Mouse (Mus musculus) megakaryocyte-erythroid progenitor cell, adult 5 weeks (primary cell): ENCODE measurements around the gene Zscan10. TPM values are rescaled to one million over a fixed set of nuclear protein-coding genes. Genes with fewer than 3 reads are reported as not detected.

ENCODE experiments used
- polyA plus RNA-seq: library from polyadenylated mRNA; stranded (reverse); fragments of >175 nt; gene quantifications from 2 replicates; pipeline ENCODE4 v1.2.3, GENCODE M21; 2012

Gene Zscan10
- 0.04 TPM in 1 of 2 replicates, not detected in the other for polyA plus RNA-seq

DNA sequence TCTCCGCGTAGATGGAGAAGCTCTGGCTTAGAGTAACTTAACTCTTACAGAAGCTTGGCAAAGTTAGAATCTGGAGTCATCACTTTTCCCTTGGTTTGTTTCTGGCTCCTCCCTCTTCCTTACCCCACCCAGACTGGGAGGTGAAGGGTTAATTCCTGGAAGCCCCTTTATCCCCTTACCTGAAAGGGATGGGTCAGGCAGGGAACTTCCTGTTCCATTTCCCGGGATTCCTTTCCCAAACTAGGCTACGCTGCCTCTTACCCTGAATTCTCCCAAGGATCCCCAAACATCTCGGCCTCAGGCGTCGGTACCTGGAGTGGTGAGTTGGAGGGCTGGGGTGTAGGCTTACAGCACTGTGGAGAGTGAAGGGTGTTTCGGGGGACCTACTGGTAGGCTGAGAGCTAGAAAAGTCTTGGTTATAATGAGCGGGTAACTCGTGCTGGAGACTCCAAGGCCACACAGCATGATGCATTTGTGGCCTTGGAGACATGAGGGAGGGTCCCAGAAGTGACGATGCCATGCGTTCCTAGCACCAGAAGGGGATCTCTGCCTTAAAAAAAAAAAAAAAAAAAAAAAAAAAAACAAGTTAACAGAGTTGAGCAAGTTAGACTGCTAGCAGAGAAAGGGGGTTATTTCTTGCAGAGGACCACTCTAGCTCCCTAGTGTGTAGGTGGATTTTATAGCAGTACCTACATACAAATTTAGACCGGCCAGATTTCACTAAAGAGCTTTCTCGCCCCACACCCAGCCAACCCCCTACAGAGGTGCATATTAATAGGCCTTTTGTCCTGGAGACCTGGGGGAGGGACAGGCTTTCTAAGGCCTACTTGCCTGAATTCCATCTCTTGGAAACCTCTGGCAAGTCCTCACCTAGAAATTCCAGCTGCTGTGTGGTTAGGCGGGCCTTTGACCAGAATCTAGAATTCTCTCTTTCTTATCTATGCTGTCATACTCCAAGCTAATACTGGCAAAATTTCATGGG, at the start of gene Zscan10:
Zscan10 (plus strand) TSS at position 216 of the 982 bp plus-strand sequence.

DNA sequence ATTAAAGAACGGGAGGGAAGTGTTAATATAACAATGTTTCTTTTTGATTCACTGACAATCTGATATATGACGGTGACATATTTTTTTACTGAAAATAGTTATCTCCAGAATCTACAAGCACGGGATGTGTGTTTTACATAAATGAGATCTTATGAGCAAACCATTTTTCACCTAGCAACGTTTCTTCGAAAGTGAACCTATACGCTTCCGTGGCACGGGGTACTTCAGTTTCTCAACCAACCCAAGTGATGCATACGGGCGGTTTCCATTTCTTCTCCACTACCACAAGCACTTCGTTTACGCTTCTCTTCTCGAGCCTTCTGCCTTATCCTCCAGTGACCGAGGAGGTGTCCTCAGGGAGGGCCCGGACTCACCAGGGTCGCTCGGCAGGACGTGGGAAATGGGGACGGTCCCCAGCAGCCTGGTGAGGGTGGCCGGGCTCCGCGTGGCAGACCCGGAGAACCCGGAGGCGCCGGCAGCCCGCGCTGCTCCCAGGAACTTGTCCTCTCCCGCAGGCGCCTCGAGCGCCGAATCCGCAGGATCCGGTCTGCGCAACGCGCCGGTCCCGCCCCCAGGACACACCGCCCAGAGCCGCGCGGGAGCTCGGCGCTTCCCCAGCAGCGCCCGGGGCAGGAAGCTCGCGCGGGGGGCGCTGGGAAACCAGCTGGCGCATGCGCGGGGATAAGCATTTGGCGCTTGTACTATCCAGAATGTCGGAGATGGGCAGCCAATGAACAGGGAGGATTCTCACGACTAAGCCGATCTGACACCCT, 36.9 kb upstream of the Zscan10 start, which contains the start of gene Zfp213:
Zfp213 (minus strand) TSS at position 644 of the 773 bp plus-strand sequence.

DNA sequence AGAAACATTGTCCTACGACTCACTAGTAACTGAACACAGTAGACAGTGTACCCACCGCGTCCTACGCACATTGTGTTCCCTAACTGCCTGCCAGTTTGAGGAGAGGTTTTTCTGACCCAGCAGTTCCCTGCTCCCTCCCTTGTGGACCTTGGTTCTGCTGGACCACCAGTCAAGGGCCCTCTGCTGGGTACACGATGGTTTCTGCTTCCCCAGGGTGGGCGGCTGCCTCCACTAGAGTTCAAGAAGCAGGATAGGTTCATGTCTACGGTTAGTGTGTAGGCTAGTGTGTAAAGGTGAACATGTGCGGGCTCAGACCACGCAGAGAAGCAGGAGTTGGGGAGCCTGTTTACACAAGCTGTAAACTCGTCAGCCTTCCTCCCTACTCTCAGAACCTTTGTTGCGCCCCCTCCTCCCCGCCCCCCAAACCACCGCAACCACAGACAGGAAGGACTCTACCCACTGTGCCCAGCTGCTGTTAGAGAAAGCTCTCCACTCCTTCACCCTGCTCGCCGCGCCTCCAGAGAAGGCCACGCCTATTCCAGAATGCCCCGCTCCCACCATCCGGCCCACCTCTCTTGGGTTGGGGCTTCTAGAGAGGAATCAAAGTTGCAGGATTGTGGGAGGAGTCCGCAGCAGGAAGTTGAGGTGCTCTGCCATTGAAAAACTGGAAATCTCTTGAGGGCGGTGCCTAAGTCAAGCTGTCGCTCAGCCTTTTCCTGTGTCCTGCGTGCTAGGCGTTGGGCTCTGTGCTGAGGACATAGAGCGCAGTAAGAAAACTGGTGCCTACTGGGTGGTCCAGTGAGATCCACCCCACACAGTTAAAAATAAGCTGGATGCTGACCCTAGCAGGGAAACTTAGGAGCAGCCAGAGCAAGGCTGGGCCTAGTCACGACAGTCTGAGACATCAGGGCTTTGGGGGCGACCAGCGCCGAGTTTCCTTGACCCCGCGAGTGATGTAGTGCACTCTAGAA, 1.8 kb upstream of the Zscan10 start, which contains the start of gene Zfp13:
Zfp13 (minus strand) TSS at position 906 of the 971 bp plus-strand sequence.

DNA sequence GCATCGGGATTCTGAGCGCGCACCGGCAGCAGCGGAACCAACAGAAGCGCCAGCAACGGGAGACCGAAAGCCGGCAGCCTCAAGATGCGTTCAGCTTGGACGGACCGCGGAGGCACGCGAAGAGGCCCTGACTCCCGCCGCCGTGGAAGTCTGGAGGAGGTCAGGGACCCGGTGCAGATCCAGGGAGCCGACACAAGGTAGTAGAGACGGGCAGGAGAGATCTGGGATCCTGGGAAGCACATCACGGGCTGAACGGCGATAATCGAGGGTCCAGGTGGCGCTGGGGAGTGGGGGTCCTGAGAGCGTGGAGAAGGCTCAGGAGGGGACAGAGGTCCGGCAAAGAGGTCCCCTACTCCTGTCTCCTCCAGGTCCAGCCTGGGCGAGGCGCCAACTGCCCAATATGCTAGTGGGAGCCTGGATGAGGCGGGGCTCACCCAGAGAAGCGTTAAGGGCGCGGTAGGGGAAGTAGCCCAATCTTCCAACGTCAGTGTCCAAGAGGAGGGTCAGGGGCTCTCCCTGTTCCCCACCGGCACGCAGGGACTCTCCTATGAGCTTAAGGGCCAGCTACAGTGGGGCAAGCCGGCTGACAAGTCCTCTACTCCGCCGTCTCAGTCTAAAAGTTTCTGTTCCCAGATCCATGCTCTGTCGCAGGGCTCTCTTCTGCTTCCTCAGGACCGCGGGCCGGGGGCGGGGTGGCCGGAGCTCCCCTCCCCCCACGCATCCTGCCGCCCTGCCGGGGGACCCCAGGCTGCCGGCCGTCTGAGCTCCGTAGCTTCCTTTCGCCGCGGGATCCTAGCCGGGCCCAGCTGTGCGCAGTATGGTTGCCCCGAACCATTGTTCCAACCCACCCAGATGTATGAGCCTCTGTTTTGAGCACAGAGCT, 44.2 kb downstream of the Zscan10 start, which contains the start of gene Mmp25:
Mmp25 (minus strand) TSS at position 665 of the 883 bp plus-strand sequence.

DNA sequence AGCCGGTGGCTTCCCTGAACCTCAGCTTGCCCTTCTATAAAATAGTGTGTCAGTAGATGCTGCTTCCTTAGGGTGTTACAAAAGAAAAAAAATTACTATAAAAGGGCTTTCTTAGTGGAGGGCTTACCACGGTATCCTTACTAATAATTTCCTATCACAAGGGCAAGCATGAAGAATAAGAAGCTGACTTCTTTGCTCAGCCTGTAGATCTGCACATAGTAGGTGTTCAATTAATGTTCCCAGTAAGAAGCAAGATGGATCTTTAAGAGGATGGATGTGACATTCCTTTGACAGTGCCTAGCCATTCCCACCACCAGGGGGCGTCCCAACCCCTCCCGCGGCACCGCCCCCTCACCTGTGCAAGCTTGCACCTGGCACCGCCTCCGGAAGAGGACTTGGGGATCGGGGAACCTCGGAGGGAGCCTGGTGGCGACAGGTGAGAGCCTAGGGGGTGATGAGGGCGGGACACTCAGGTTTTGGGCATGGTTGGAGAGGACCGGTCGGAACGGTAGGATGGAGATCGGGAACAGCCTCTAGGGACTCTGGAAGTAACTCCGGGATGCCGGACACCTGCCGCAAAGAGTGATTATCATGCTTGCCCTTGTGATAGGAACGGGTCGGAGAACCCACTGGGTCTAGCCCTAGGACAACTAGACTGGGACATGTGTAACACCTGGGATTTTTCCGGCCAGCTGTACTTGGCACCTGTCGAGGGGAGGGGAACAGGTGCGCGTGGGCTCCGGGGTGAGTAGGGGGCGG, 59.6 kb downstream of the Zscan10 start, which contains the start of gene Bicdl2:
Bicdl2 (plus strand) TSS at position 390 of the 759 bp plus-strand sequence.

Other genes with a start within 250 kb of the Zscan10 start
- gene Vmn2r116, start 216.3 kb upstream of the Zscan10 start, polyA plus RNA-seq: 0.02 TPM in 1 of 2 replicates, not detected in the other
- not detected in 2 replicates for gene Vmn2r117, start 121.2 kb upstream of the Zscan10 start, polyA plus RNA-seq
- 14.9 and 16.4 TPM in 2 replicates for gene Zfp213, start 36.6 kb upstream of the Zscan10 start, polyA plus RNA-seq
- gene Zfp13, start 1.4 kb upstream of the Zscan10 start, polyA plus RNA-seq: 0.21 and 0.53 TPM in 2 replicates
- 3.6 and 6.2 TPM in 2 replicates for gene Mmp25, start 44.4 kb downstream of the Zscan10 start, polyA plus RNA-seq
- 0.12 TPM in 1 of 2 replicates, not detected in the other for gene Bicdl2, start 59.6 kb downstream of the Zscan10 start, polyA plus RNA-seq
- gene Hcfc1r1, start 72.7 kb downstream of the Zscan10 start, polyA plus RNA-seq: 198 and 201 TPM in 2 replicates
- gene Thoc6, start 73.0 kb downstream of the Zscan10 start, polyA plus RNA-seq: 85.4 and 101 TPM in 2 replicates
- gene Tnfrsf12a, start 76.6 kb downstream of the Zscan10 start, polyA plus RNA-seq: 59.9 and 90.1 TPM in 2 replicates
- not detected in 2 replicates for gene Cldn6, start 78.4 kb downstream of the Zscan10 start, polyA plus RNA-seq
- gene Cldn9, start 83.2 kb downstream of the Zscan10 start, polyA plus RNA-seq: not detected in 2 replicates
- gene 1520401A03Rik, start 121.9 kb downstream of the Zscan10 start, polyA plus RNA-seq: 0.04 TPM in 1 of 2 replicates, not detected in the other
- gene Pkmyt1, start 125.5 kb downstream of the Zscan10 start, polyA plus RNA-seq: 234 and 248 TPM in 2 replicates
- 6.6 and 11.9 TPM in 2 replicates for gene Paqr4, start 140.0 kb downstream of the Zscan10 start, polyA plus RNA-seq
- gene Kremen2, start 145.0 kb downstream of the Zscan10 start, polyA plus RNA-seq: 0.10 and 0.19 TPM in 2 replicates
- gene Flywch1, start 170.7 kb downstream of the Zscan10 start, polyA plus RNA-seq: 48.3 and 66.6 TPM in 2 replicates
- 13.9 and 18.9 TPM in 2 replicates for gene Flywch2, start 185.2 kb downstream of the Zscan10 start, polyA plus RNA-seq
- gene Srrm2, start 189.7 kb downstream of the Zscan10 start, polyA plus RNA-seq: 226 and 408 TPM in 2 replicates
- 607 and 611 TPM in 2 replicates for gene Elob, start 228.3 kb downstream of the Zscan10 start, polyA plus RNA-seq
- gene Prss33, start 235.2 kb downstream of the Zscan10 start, polyA plus RNA-seq: not detected in 2 replicates
- not detected in 2 replicates for gene Prss32, start 243.0 kb downstream of the Zscan10 start, polyA plus RNA-seq
- gene Prss41, start 243.3 kb downstream of the Zscan10 start, polyA plus RNA-seq: not detected in 2 replicates